Mouse (Mus musculus): ENCODE results near the gene Ssb.

DNA sequence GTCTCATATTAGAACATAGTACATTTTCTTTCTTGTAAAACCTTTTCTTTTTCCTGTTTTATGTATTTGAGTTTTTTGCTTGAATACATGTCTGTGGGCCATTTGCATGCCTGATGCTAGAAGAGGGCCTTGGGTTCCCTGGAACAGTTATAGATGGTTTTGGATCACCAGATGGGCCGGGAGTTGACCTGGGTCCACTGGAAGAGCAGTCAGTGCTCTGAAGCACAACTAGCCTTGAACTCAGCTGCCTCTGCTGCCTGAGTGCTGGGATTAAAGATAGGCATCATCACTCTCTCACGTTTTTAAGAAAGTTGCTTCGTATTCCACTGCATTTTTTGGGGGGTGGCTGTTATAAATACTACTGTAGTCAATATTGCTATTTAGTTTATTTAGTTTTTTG, 42.2 kb downstream of the Ssb start:
- TF ChIP-seq CTCF (IDR thresholded peaks at IDR 0.05; ENCODE audit: low read depth) (no peak), EP300 (IDR thresholded peaks at IDR 0.05; ENCODE audit: low read depth) (no peak)

All from heart, postnatal 0 days (tissue).